Mouse (Mus musculus) adrenal gland, adult 2 months (tissue): ENCODE data around the gene Adck2. TPM values are rescaled to one million over a fixed set of nuclear protein-coding genes. Genes with fewer than 3 reads are reported as not detected.

Experiments used
- DNase-seq: peaks from one replicate; pipeline ENCODE4 v3.0.0; 2021
- long read RNA-seq: library from polyadenylated mRNA; stranded (forward); transcript quantifications from one replicate; pipeline ENCODE4 v2.0.0, GENCODE M21; 2021
- polyA plus RNA-seq: library from polyadenylated mRNA; depleted of rRNA; stranded (reverse); fragments of >200 nt; gene quantifications from 2 replicates; pipeline ENCODE4 v1.2.3, GENCODE M21; 2012; rRNA removed
- total RNA-seq, 2 experiments: library from RNA; stranded (reverse); gene quantifications; 2 replicates each; pipeline ENCODE4 v1.2.3; 2021

The Adck2 gene
- total RNA-seq (10 to 100 TPM; 20.4 to 27.3 TPM), polyA plus RNA-seq (18.7 and 20.7 TPM in 2 replicates)
- long read RNA-seq, transcript Adck2-204 (8 exons, 3,542 nt) = major isoform, 9 of 14 reads
- long read RNA-seq, partial matches to known transcripts = 0 of 14 reads
- long read RNA-seq, other reads (novel, unspliced or antisense) = 5 of 14 reads

- peak; percentile 90 for DNase-seq
These were observed at the start of gene Adck2 for GRCm38 (mm10) chr6:39573791-39574554. Gene Adck2, plus strand, starts transcription at chr6:39573873.

GRCm38 (mm10) chr6:39526797-39527196, 46.9 kb upstream of the Adck2 start:
- DNase-seq = no peak

GRCm38 (mm10) chr6:39527337-39527784, 46.3 kb upstream of the Adck2 start:
- DNase-seq = no peak

- no peak for DNase-seq
These were observed 45.9 kb upstream of the Adck2 start for GRCm38 (mm10) chr6:39527811-39528210.

- peak; percentile 30 for DNase-seq
These were observed 44.8 kb upstream of the Adck2 start for GRCm38 (mm10) chr6:39528671-39529535.

- no peak for DNase-seq
These were observed 38.7 kb upstream of the Adck2 start for GRCm38 (mm10) chr6:39534944-39535343.

- no peak for DNase-seq
These were observed 37.1 kb upstream of the Adck2 start for GRCm38 (mm10) chr6:39536621-39537020.

GRCm38 (mm10) chr6:39537276-39537675, 36.4 kb upstream of the Adck2 start:
- DNase-seq = no peak

- no peak for DNase-seq
These were observed 35.4 kb upstream of the Adck2 start for GRCm38 (mm10) chr6:39538227-39538626.

GRCm38 (mm10) chr6:39539679-39540155, 34.0 kb upstream of the Adck2 start:
- peak; percentile 57 for DNase-seq

- DNase-seq = no peak
These were observed 33.1 kb upstream of the Adck2 start for GRCm38 (mm10) chr6:39540563-39540962.

GRCm38 (mm10) chr6:39542631-39543597, 30.8 kb upstream of the Adck2 start:
- DNase-seq = peak; percentile 67

GRCm38 (mm10) chr6:39543769-39544420, 29.8 kb upstream of the Adck2 start:
- no peak for DNase-seq

- no peak for DNase-seq
These were observed 28.2 kb upstream of the Adck2 start for GRCm38 (mm10) chr6:39545474-39545873.

GRCm38 (mm10) chr6:39548030-39548429, 25.6 kb upstream of the Adck2 start:
- DNase-seq = no peak

GRCm38 (mm10) chr6:39551981-39552636, 21.6 kb upstream of the Adck2 start:
- peak; percentile 57 for DNase-seq

- no peak for DNase-seq
These were observed 18.6 kb upstream of the Adck2 start for GRCm38 (mm10) chr6:39554888-39555647.

GRCm38 (mm10) chr6:39555648-39555945, 18.1 kb upstream of the Adck2 start:
- DNase-seq = no peak

- DNase-seq = peak; percentile 66
These were observed 16.6 kb upstream of the Adck2 start for GRCm38 (mm10) chr6:39556900-39557659.
